Mouse (Mus musculus): ENCODE measurements at regions not wholly inside any gene's neighbourhood (a gene's known extent, or its start where the extent isn't known, plus 50 kb on each side); places are given as distances from the start of the nearest gene placed in this dataset.

GRCm38 (mm10) chr4:131100796-131101156 is 156.6 kb downstream of the Matn1 start:
- H3K4me2 ChIP-seq (ENCODE audit: low read depth, low read length, severe bottlenecking), result peak overlapping the region; percentile 36
- 15% methylated on average over 13 of the region's 13 CpGs for WGBS
- no peak for DNase-seq (ENCODE audit: low spot score)
- 0 out of 2 replicates have a peak, but pooled peaks cover 9% of the 10 kb centered on the region for H3K4me1 ChIP-seq (replicated peaks; ENCODE audit: control insufficient read depth, insufficient read depth, low read length)
- H3K27me3 ChIP-seq (ENCODE audit: control insufficient read depth, insufficient read depth, low read length), result no peaks in the 10 kb centered on the region
- 0 out of 2 replicates have a peak, but pooled peaks have one; percentile 5 for ATAC-seq (replicated peaks; ENCODE audit: low FRiP score)
- peak overlapping the region; percentile 8; the same call in 1 of the 2 replicates for H3K4me3 ChIP-seq (ENCODE audit: low read depth, low read length)
- no peaks in the 10 kb centered on the region for H3K36me3 ChIP-seq (ENCODE audit: control insufficient read depth, insufficient read depth, low read length)
- H3K9me3 ChIP-seq (ENCODE audit: control insufficient read depth, low read length), result no peaks in the 10 kb centered on the region
- H3K9ac ChIP-seq (ENCODE audit: low read length), result peak overlapping the region; percentile 41
- H3K27ac ChIP-seq (ENCODE audit: low read depth, low read length), result no peak overlapping the region

DNA sequence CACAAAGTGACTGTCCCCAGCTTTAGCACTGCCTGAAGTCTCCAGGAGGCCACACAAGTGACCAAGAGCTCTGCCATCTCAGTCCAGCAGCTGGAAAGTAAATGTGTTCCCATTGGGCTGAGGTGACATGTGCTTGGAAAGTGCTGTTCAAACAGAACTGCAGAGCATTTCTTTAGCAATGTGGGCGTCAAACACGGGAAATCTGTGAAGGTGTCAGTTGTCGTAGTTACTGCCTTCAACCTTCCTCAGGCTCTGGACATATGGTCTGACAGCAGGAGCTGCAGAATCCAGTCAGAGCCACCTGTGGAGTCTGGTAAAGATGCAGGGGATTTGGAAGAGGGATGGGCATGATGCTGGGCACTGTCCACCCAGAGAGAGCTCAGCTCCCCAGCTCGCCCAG is 158.0 kb downstream of the Matn1 start:
- Histone ChIP-seq H3K4me3 (ENCODE audit: low read depth, low read length) (no peak overlapping the region), H3K4me2 (ENCODE audit: low read depth, low read length, severe bottlenecking) (no peak overlapping the region), H3K9ac (ENCODE audit: low read length) (no peak overlapping the region), H3K36me3 (ENCODE audit: control insufficient read depth, insufficient read depth, low read length) (no peaks in the 10 kb centered on the region), H3K27ac (ENCODE audit: low read depth, low read length) (no peak overlapping the region), H3K4me1 (replicated peaks; ENCODE audit: control insufficient read depth, insufficient read depth, low read length) (peaks cover 7% of the 10 kb centered on the region; the same call in 1 of the 2 replicates), H3K9me3 (ENCODE audit: control insufficient read depth, low read length) (no peaks in the 10 kb centered on the region), H3K27me3 (ENCODE audit: control insufficient read depth, insufficient read depth, low read length) (no peaks in the 10 kb centered on the region)
- DNase-seq (ENCODE audit: low spot score), result no peak
- WGBS, result 87% methylated on average over 4 of the region's 4 CpGs
- ATAC-seq (replicated peaks; ENCODE audit: low FRiP score), result no peak

DNA sequence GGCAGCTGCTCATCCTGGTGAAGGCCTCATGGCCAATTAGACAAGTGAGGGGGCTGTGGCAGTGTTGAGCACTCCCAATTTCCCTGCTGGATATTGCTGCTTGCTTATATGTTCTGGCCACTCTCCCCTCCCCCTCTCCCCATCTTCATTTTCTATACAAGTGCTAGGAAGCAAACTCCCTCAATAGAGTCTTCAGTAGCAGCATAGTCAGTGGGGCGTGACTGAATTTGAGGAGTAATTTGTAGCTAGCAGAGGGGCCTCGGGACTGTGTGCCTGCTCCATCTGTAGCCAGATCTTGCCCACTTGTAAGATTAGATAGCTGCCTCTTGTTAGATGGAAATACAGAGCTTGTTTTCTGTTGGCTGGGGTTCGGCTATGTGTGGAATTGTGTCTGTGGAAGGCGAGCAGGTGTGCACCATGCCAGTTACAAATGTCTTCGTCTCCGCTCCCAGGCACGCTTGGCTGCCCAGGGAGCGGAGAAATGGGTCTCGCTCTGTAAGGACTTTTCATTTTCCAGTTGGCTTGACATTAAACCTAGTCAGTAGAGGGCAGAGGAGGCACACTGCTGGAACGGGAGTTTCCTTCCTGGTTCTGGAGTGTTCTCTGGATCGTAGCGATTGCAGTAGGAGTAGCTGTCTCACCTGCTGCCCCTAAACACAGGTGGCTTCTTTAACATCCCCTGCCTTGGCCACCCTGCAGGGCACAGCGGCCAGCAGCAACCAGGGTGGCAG is 163.1 kb downstream of the Matn1 start:
- 42% methylated on average over 13 of the region's 13 CpGs for WGBS
- no peak for ATAC-seq (replicated peaks; ENCODE audit: low FRiP score)

DNA sequence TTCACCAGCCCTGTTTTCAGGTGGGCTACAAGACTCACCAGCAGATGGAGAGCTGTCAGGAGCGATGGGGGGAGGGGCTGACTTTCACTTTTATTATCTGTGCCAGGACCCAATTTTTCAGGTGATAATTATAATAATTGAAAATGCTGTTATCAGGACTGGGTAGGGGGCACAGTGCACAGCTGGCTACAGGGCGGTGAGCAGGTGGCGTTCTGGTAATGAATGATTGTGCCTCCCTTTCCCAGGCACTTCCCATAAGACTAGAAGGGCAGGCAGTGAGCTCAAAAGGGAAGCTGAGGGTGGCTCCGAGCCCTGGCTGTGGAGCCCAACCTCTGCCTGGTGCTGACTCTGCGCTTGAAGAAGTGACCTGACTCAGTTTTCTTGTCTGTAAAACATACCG is 168.4 kb downstream of the Matn1 start:
- no peaks in the 10 kb centered on the region for H3K27me3 ChIP-seq (ENCODE audit: control insufficient read depth, insufficient read depth, low read length)
- no peak overlapping the region for H3K4me3 ChIP-seq (ENCODE audit: low read depth, low read length)
- WGBS, result 72% methylated on average over 6 of the region's 6 CpGs
- DNase-seq (ENCODE audit: low spot score) (no peak), ATAC-seq (replicated peaks; ENCODE audit: low FRiP score) (no peak)
- H3K36me3 ChIP-seq (ENCODE audit: control insufficient read depth, insufficient read depth, low read length), result no peaks in the 10 kb centered on the region
- H3K27ac ChIP-seq (ENCODE audit: low read depth, low read length), result no peak overlapping the region
- H3K4me1 ChIP-seq (replicated peaks; ENCODE audit: control insufficient read depth, insufficient read depth, low read length), result peaks cover 8% of the 10 kb centered on the region
- H3K4me2 ChIP-seq (ENCODE audit: low read depth, low read length, severe bottlenecking), result no peak overlapping the region
- no peak overlapping the region for H3K9ac ChIP-seq (ENCODE audit: low read length)
- H3K9me3 ChIP-seq (ENCODE audit: control insufficient read depth, low read length), result no peaks in the 10 kb centered on the region

More for the DNA sequence above, 163.1 kb downstream of the Matn1 start:
- no peak for DNase-seq (ENCODE audit: low spot score)
- Histone ChIP-seq H3K9me3 (ENCODE audit: control insufficient read depth, low read length) (no peaks in the 10 kb centered on the region), H3K4me1 (replicated peaks; ENCODE audit: control insufficient read depth, insufficient read depth, low read length) (peaks cover 7% of the 10 kb centered on the region), H3K4me3 (ENCODE audit: low read depth, low read length) (no peak overlapping the region), H3K4me2 (ENCODE audit: low read depth, low read length, severe bottlenecking) (no peak overlapping the region), H3K27ac (ENCODE audit: low read depth, low read length) (peak overlapping the region; percentile 25; the same call in 1 of the 2 replicates), H3K9ac (ENCODE audit: low read length) (no peak overlapping the region), H3K36me3 (ENCODE audit: control insufficient read depth, insufficient read depth, low read length) (no peaks in the 10 kb centered on the region), H3K27me3 (ENCODE audit: control insufficient read depth, insufficient read depth, low read length) (no peaks in the 10 kb centered on the region)

DNA sequence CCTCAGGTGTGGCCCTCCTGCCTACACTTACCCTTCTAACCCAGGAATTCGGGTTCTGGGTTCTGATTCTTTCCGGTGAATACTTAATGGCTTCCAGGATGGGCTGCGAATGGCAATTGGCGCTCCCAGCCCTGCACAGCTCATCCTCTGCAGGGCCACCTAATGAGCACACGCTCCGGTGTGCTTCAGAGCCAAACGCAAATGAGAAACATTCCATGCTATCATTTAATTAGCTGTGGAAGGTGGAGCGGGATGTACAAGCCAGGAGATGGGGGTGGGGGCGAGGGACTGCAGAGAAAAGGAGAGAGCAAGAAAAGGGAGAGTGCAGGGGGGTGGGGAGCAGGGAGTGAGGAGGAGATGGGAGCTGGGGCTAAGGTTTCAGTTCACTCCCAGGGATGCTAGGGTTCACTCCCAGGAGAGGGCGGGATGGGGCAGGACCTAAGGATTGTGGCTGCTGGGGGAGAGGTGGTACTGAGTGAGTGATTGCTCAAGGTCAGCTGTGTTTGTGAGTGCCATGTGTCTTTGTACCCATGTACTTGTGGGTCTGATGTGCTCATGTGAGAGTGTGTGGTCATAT is 169.6 kb downstream of the Matn1 start:
- Histone ChIP-seq H3K27ac (ENCODE audit: low read depth, low read length) (no peak overlapping the region), H3K9me3 (ENCODE audit: control insufficient read depth, low read length) (no peaks in the 10 kb centered on the region), H3K4me1 (replicated peaks; ENCODE audit: control insufficient read depth, insufficient read depth, low read length) (0 out of 2 replicates have a peak, but pooled peaks cover 3% of the 10 kb centered on the region), H3K27me3 (ENCODE audit: control insufficient read depth, insufficient read depth, low read length) (no peaks in the 10 kb centered on the region), H3K9ac (ENCODE audit: low read length) (no peak overlapping the region), H3K4me3 (ENCODE audit: low read depth, low read length) (no peak overlapping the region), H3K4me2 (ENCODE audit: low read depth, low read length, severe bottlenecking) (no peak overlapping the region), H3K36me3 (ENCODE audit: control insufficient read depth, insufficient read depth, low read length) (no peaks in the 10 kb centered on the region)
- DNase-seq (ENCODE audit: low spot score) (no peak), ATAC-seq (replicated peaks; ENCODE audit: low FRiP score) (no peak; the same call in 1 of the 2 replicates)
- 28% methylated on average over 10 of the region's 10 CpGs for WGBS

DNA sequence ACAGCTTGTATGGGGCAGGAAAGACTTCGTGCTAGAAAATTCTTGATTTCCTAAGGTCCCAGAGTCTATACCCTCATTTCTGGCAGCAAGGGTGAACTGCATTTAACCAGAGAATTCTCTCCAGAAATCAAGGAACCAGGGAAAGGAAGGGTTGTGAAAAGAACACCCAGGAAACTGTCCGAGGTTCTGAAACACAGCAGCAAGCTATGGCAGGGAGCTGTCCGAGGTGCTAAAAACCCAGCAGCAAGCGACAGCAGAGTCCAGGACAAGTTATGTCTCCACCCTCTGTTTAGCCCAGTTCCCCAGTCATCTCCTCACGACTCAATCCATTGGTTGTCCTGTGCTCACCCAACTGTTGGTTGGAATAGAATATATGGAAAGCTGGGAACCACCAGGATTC is 171.1 kb downstream of the Matn1 start:
- peak; percentile 87 for DNase-seq (ENCODE audit: low spot score)

GRCm38 (mm10) chr4:131118586-131118985 is 174.4 kb downstream of the Matn1 start:
- no peak overlapping the region for H3K27ac ChIP-seq (ENCODE audit: low read depth, low read length)
- no peak overlapping the region for H3K4me2 ChIP-seq (ENCODE audit: low read depth, low read length, severe bottlenecking)
- H3K9me3 ChIP-seq (ENCODE audit: control insufficient read depth, low read length), result no peaks in the 10 kb centered on the region
- no peak for DNase-seq (ENCODE audit: low spot score)
- WGBS, result 53% methylated on average over 4 of the region's 4 CpGs
- no peaks in the 10 kb centered on the region for H3K4me1 ChIP-seq (replicated peaks; ENCODE audit: control insufficient read depth, insufficient read depth, low read length)
- H3K27me3 ChIP-seq (ENCODE audit: control insufficient read depth, insufficient read depth, low read length), result no peaks in the 10 kb centered on the region
- H3K9ac ChIP-seq (ENCODE audit: low read length), result no peak overlapping the region
- H3K36me3 ChIP-seq (ENCODE audit: control insufficient read depth, insufficient read depth, low read length), result no peaks in the 10 kb centered on the region
- ATAC-seq (replicated peaks; ENCODE audit: low FRiP score), result no peak
- H3K4me3 ChIP-seq (ENCODE audit: low read depth, low read length), result no peak overlapping the region

More for the DNA sequence above, 171.1 kb downstream of the Matn1 start:
- no peak overlapping the region for H3K27ac ChIP-seq (ENCODE audit: low read depth, low read length)
- WGBS, result 10% methylated on average over 5 of the region's 5 CpGs
- no peaks in the 10 kb centered on the region for H3K36me3 ChIP-seq (ENCODE audit: control insufficient read depth, insufficient read depth, low read length)
- H3K9me3 ChIP-seq (ENCODE audit: control insufficient read depth, low read length), result no peaks in the 10 kb centered on the region
- ATAC-seq (replicated peaks; ENCODE audit: low FRiP score), result no peak
- no peak overlapping the region for H3K9ac ChIP-seq (ENCODE audit: low read length)
- no peak overlapping the region for H3K4me2 ChIP-seq (ENCODE audit: low read depth, low read length, severe bottlenecking)
- H3K27me3 ChIP-seq (ENCODE audit: control insufficient read depth, insufficient read depth, low read length), result no peaks in the 10 kb centered on the region
- 0 out of 2 replicates have a peak, but pooled peaks cover 3% of the 10 kb centered on the region for H3K4me1 ChIP-seq (replicated peaks; ENCODE audit: control insufficient read depth, insufficient read depth, low read length)
- H3K4me3 ChIP-seq (ENCODE audit: low read depth, low read length), result no peak overlapping the region

DNA sequence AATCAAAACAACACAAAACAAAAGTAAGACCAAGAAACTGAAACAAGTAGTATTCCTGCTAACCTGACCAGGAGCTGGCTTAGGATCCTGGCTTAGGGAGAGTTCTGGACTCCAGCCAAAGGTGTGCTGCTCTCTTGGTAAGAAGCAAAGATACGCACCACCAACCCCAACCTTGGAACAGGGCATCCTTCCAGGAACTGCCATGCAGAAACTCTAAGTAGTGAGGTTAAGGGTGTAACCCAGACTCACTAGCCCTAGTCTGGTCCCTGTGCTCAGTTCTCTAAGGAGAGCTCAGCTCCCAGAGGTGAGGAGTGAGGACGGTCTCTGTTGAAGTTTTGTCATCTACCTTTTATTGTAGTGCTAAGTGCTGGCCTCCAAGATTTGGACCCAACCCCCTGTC is 175.4 kb downstream of the Matn1 start:
- H3K36me3 ChIP-seq (ENCODE audit: control insufficient read depth, insufficient read depth, low read length), result no peaks in the 10 kb centered on the region

More for the DNA sequence above, 175.4 kb downstream of the Matn1 start:
- Histone ChIP-seq H3K9me3 (ENCODE audit: control insufficient read depth, low read length) (no peaks in the 10 kb centered on the region), H3K4me1 (replicated peaks; ENCODE audit: control insufficient read depth, insufficient read depth, low read length) (no peaks in the 10 kb centered on the region), H3K27me3 (ENCODE audit: control insufficient read depth, insufficient read depth, low read length) (no peaks in the 10 kb centered on the region), H3K4me2 (ENCODE audit: low read depth, low read length, severe bottlenecking) (no peak overlapping the region), H3K4me3 (ENCODE audit: low read depth, low read length) (no peak overlapping the region), H3K9ac (ENCODE audit: low read length) (no peak overlapping the region), H3K27ac (ENCODE audit: low read depth, low read length) (no peak overlapping the region)
- DNase-seq (ENCODE audit: low spot score), result no peak
- ATAC-seq (replicated peaks; ENCODE audit: low FRiP score), result no peak
- 91% methylated on average over 2 of the region's 2 CpGs for WGBS

Data from forebrain, embryonic 11.5 days (tissue).